Mouse (Mus musculus): ENCODE measurements at regions not wholly inside any gene's neighbourhood (a gene's known extent, or its start where the extent isn't known, plus 50 kb on each side); places are given as distances from the start of the nearest gene placed in this dataset.

GRCm38 (mm10) chr10:46826012-46826411 is 1248.4 kb downstream of the Hace1 start:
- no peak overlapping the region for H3K4me2 ChIP-seq (ENCODE audit: insufficient read depth, low read depth, poor library complexity, severe bottlenecking)
- no peaks in the 10 kb centered on the region for H3K79me2 ChIP-seq (replicated peaks; ENCODE audit: control insufficient read depth, extremely low read depth, insufficient read depth, poor library complexity, severe bottlenecking)
- in situ Hi-C loops (cut with MboI; ENCODE audit: low pct_ligation_motif_present, low pct_unique_long_range_greater_than_20kb, low sequenced_read_pairs), result no loop called here
- dilution Hi-C loops (cut with MboI; ENCODE audit: extremely low pct_ligation_motif_present, extremely low pct_unique_long_range_greater_than_20kb, low sequenced_read_pairs), result no loop called here
- H3K4me1 ChIP-seq (ENCODE audit: control insufficient read depth in 1 of 2, insufficient read depth in 2 of 2), result no peaks in the 10 kb centered on the region
- no peak overlapping the region for H3K9ac ChIP-seq (ENCODE audit: insufficient read depth, low read depth)
- no peaks in the 10 kb centered on the region for H3K27me3 ChIP-seq (replicated peaks)
- no peak for DNase-seq (ENCODE audit: extremely low read depth)
- H3K36me3 ChIP-seq (replicated peaks in 1 of 2; ENCODE audit: control insufficient read depth in 1 of 2, insufficient read depth in 1 of 2, low read length in 1 of 2), result no peaks in the 10 kb centered on the region
- H3K4me3 ChIP-seq (replicated peaks in 1 of 3; ENCODE audit: low read depth in 2 of 3, low read length in 2 of 3, poor library complexity in 1 of 3), result no peak overlapping the region
- no peak overlapping the region for H3K27ac ChIP-seq (ENCODE audit: insufficient read depth, low read depth)
- no peak for TF ChIP-seq SMC3 (IDR thresholded peaks at IDR 0.05; ENCODE audit: low read depth, low read length)
- TF ChIP-seq POLR2A (IDR thresholded peaks at IDR 0.05; ENCODE audit: low read depth, low read length), result no peak
- no peak for TF ChIP-seq CTCF (conservative IDR thresholded peaks at IDR 0.05 in 1 of 2, IDR thresholded peaks at IDR 0.05 in 1 of 2; ENCODE audit: low read depth in 2 of 2, low read length in 2 of 2)
- TF ChIP-seq JUND (conservative IDR thresholded peaks at IDR 0.05; ENCODE audit: low read depth, low read length), result no peak
- H3K9me3 ChIP-seq (replicated peaks; ENCODE audit: low read length), result no peaks in the 10 kb centered on the region

GRCm38 (mm10) chr10:46826639-46827038 is 1249.0 kb downstream of the Hace1 start:
- DNase-seq (ENCODE audit: extremely low read depth), result no peak
- Histone ChIP-seq H3K4me2 (ENCODE audit: insufficient read depth, low read depth, poor library complexity, severe bottlenecking) (no peak overlapping the region), H3K27me3 (replicated peaks) (no peaks in the 10 kb centered on the region), H3K9me3 (replicated peaks; ENCODE audit: low read length) (no peaks in the 10 kb centered on the region), H3K4me3 (replicated peaks in 1 of 3; ENCODE audit: low read depth in 2 of 3, low read length in 2 of 3, poor library complexity in 1 of 3) (no peak overlapping the region), H3K27ac (ENCODE audit: insufficient read depth, low read depth) (no peak overlapping the region), H3K4me1 (ENCODE audit: control insufficient read depth in 1 of 2, insufficient read depth in 2 of 2) (no peaks in the 10 kb centered on the region), H3K9ac (ENCODE audit: insufficient read depth, low read depth) (no peak overlapping the region), H3K36me3 (replicated peaks in 1 of 2; ENCODE audit: control insufficient read depth in 1 of 2, insufficient read depth in 1 of 2, low read length in 1 of 2) (no peaks in the 10 kb centered on the region), H3K79me2 (replicated peaks; ENCODE audit: control insufficient read depth, extremely low read depth, insufficient read depth, poor library complexity, severe bottlenecking) (no peaks in the 10 kb centered on the region)
- TF ChIP-seq RAD21 (IDR thresholded peaks at IDR 0.05; ENCODE audit: low read depth, low read length) (no peak), CTCF (conservative IDR thresholded peaks at IDR 0.05 in 1 of 2, IDR thresholded peaks at IDR 0.05 in 1 of 2; ENCODE audit: low read depth in 2 of 2, low read length in 2 of 2) (no peak), EP300 (IDR thresholded peaks at IDR 0.05; ENCODE audit: low read length) (no peak), NELFE (IDR thresholded peaks at IDR 0.05; ENCODE audit: low read depth, low read length) (no peak), PAX5 (IDR thresholded peaks at IDR 0.05; ENCODE audit: low read length) (no peak), USF2 (conservative IDR thresholded peaks at IDR 0.05; ENCODE audit: low read depth, low read length) (no peak), E2F4 (IDR thresholded peaks at IDR 0.05; ENCODE audit: insufficient replicate concordance, low read depth, low read length) (no peak), MXI1 (IDR thresholded peaks at IDR 0.05; ENCODE audit: low read depth, low read length) (no peak), BHLHE40 (IDR thresholded peaks at IDR 0.05; ENCODE audit: low read depth, low read length) (no peak), SIN3A (IDR thresholded peaks at IDR 0.05; ENCODE audit: low read length) (no peak)
- dilution Hi-C loops (cut with MboI; ENCODE audit: extremely low pct_ligation_motif_present, extremely low pct_unique_long_range_greater_than_20kb, low sequenced_read_pairs), result no loop called here
- in situ Hi-C loops (cut with MboI; ENCODE audit: low pct_ligation_motif_present, low pct_unique_long_range_greater_than_20kb, low sequenced_read_pairs), result no loop called here

DNA sequence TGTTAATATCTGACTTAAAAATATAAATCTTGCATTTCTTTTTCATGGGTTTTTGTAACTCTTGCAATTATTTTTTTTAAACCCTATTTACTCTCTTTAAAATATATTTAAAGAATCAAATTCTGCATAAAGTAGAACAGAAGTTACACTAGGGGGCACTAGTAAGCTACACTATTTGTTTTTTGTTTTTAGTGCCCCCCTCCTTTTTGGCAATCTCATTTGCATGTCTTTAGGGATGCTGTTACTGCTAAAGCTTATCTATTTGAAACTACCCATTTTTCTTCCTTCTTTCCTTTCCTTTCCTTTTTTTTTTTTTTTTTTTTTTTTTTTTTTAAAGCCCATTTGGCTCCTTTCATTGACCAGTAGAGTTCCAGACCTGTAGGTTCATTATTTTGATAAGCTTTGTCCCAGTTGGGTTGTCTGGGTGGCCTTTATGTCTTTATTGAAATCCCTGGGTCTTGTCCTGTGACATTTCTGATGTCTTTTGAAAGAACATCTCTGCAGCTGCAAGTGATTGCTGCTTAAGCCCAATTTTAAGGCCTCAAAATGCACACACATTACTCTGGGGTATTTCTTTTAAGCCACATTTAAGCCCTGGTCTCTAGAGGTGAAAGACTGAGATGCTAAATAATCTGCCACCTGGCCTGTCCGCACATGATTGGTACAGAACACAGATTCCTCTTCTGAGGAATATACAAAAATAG is 1249.6 kb downstream of the Hace1 start:
- Histone ChIP-seq H3K9ac (ENCODE audit: insufficient read depth, low read depth) (no peak overlapping the region), H3K27ac (ENCODE audit: insufficient read depth, low read depth) (no peak overlapping the region), H3K36me3 (replicated peaks in 1 of 2; ENCODE audit: control insufficient read depth in 1 of 2, insufficient read depth in 1 of 2, low read length in 1 of 2) (no peaks in the 10 kb centered on the region), H3K4me3 (replicated peaks in 1 of 3; ENCODE audit: low read depth in 2 of 3, low read length in 2 of 3, poor library complexity in 1 of 3) (no peak overlapping the region), H3K4me1 (ENCODE audit: control insufficient read depth in 1 of 2, insufficient read depth in 2 of 2) (no peaks in the 10 kb centered on the region), H3K79me2 (replicated peaks; ENCODE audit: control insufficient read depth, extremely low read depth, insufficient read depth, poor library complexity, severe bottlenecking) (no peaks in the 10 kb centered on the region), H3K4me2 (ENCODE audit: insufficient read depth, low read depth, poor library complexity, severe bottlenecking) (no peak overlapping the region), H3K27me3 (replicated peaks) (no peaks in the 10 kb centered on the region), H3K9me3 (replicated peaks; ENCODE audit: low read length) (no peaks in the 10 kb centered on the region)
- dilution Hi-C loops (cut with MboI; ENCODE audit: extremely low pct_ligation_motif_present, extremely low pct_unique_long_range_greater_than_20kb, low sequenced_read_pairs) (no loop called here), in situ Hi-C loops (cut with MboI; ENCODE audit: low pct_ligation_motif_present, low pct_unique_long_range_greater_than_20kb, low sequenced_read_pairs) (no loop called here)
- TF ChIP-seq IRF4 (IDR thresholded peaks at IDR 0.05; ENCODE audit: low read depth, low read length) (no peak), CTCF (conservative IDR thresholded peaks at IDR 0.05 in 1 of 2, IDR thresholded peaks at IDR 0.05 in 1 of 2; ENCODE audit: low read depth in 2 of 2, low read length in 2 of 2) (peak in 1 of 2 experiments; percentile 34; a peak in 1 of 4 replicates), ZNF384 (IDR thresholded peaks at IDR 0.05; ENCODE audit: low read depth, low read length) (peak; percentile 43; the same call in 1 of the 2 replicates), RAD21 (IDR thresholded peaks at IDR 0.05; ENCODE audit: low read depth, low read length) (peak; percentile 16)
- peak; percentile 7 for DNase-seq (ENCODE audit: extremely low read depth)

Data from CH12.LX (cell line).